Mouse (Mus musculus): ENCODE data around the gene Nkx6-2. TPM values are rescaled to one million over a fixed set of nuclear protein-coding genes. Genes with fewer than 3 reads are reported as not detected.
A peak's percentile ranks its signal among the peaks of the same experiment; 100 is the strongest.

Gene Nkx6-2
- polyA plus RNA-seq (2015; fragmentation: Nextera tagmentation; extraction: Ambion mirVana): 6.3 and 8.4 TPM in 2 replicates

DNA sequence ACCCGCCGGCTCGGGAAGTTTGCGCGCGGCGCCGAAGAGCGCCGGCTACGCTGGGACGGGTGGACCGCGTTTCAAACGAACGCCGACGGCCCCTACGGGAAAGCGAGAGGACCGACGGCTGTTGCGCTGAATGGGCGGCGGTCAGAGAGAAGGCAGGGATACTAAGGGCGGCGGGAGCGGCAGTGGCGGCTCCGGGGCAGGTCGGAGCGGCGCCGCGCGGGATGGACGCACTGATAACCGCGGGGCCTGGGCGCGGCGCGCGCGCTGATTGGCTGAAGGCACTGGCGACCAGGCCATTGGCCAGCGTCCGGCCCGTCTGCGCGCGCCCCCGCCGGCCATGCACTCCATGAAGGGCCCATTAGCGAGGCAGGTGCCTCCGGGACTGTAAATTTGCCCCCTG, at the start of gene Nkx6-2:
TSS of gene Nkx6-2 (minus strand) at position 203 of the 400 bp plus-strand sequence.
- WGBS: 2% methylated on average over 55 of the region's 56 CpGs
- H3K9ac ChIP-seq (ENCODE audit: low read length): peak within 1 kb of the TSS; percentile 48
- DNase-seq (ENCODE audit: low spot score): peak; percentile 78

DNA sequence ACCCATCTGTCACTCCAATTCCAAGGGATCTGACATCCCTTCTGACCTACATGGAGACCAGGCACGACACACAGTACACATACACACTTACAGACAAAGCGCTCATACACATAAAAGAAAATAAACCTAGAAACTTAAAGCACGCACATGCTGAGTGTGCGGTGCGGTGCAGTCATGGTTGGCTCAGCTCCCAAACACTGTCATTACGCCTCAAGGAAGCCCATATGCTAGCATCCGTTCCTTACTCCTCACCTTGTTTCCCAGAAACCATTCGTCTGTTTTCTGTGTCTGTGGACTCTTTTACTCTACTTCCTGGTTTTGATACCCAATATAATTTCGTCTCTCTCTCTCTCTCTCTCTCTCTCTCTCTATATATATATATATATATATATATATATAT, 42.6 kb upstream of the Nkx6-2 start:
- no peaks in the 10 kb centered on the region for H3K4me1 ChIP-seq (replicated peaks; ENCODE audit: control insufficient read depth, insufficient read depth)
- H3K4me2 ChIP-seq (replicated peaks; ENCODE audit: low read depth): no peak overlapping the region
- H3K9ac ChIP-seq (ENCODE audit: low read length): no peak overlapping the region
- no peak for TF ChIP-seq EP300 (optimal IDR thresholded peaks at IDR 0.05)
- TF ChIP-seq CTCF (IDR thresholded peaks at IDR 0.05; ENCODE audit: low read depth): no peak
- H3K27me3 ChIP-seq (ENCODE audit: control insufficient read depth, insufficient read depth, low read length): no peaks in the 10 kb centered on the region
- H3K27ac ChIP-seq (replicated peaks): no peak overlapping the region
- 70% methylated on average over 9 of the region's 9 CpGs for WGBS
- DNase-seq (ENCODE audit: low spot score) (no peak), ATAC-seq (ENCODE audit: low FRiP score, low TSS enrichment) (no peak)
- no peaks in the 10 kb centered on the region for H3K36me3 ChIP-seq (ENCODE audit: control insufficient read depth, insufficient read depth, low read length)
- no peaks in the 10 kb centered on the region for H3K9me3 ChIP-seq (ENCODE audit: control insufficient read depth, low read length)
- no peak overlapping the region for H3K4me3 ChIP-seq (ENCODE audit: low read depth, low read length)

More for the DNA sequence above, at the start of gene Nkx6-2:
- Histone ChIP-seq H3K9me3 (ENCODE audit: control insufficient read depth, low read length) (no peaks in the 10 kb centered on the region), H3K4me3 (ENCODE audit: low read depth, low read length) (peak within 1 kb of the TSS; percentile 39), H3K27me3 (ENCODE audit: control insufficient read depth, insufficient read depth, low read length) (peaks cover 29% of the 10 kb centered on the region; the same call in 1 of the 2 replicates), H3K4me1 (replicated peaks; ENCODE audit: control insufficient read depth, insufficient read depth) (0 out of 2 replicates have a peak, but pooled peaks cover 2% of the 10 kb centered on the region), H3K27ac (replicated peaks) (peak within 1 kb of the TSS; percentile 49; the same call in 1 of the 2 replicates), H3K36me3 (ENCODE audit: control insufficient read depth, insufficient read depth, low read length) (peaks cover 7% of the 10 kb centered on the region), H3K4me2 (replicated peaks; ENCODE audit: low read depth) (peak within 1 kb of the TSS; percentile 50)
- TF ChIP-seq EP300 (optimal IDR thresholded peaks at IDR 0.05): no peak
- TF ChIP-seq CTCF (IDR thresholded peaks at IDR 0.05; ENCODE audit: low read depth): no peak
- peak; percentile 70 for ATAC-seq (ENCODE audit: low FRiP score, low TSS enrichment)

DNA sequence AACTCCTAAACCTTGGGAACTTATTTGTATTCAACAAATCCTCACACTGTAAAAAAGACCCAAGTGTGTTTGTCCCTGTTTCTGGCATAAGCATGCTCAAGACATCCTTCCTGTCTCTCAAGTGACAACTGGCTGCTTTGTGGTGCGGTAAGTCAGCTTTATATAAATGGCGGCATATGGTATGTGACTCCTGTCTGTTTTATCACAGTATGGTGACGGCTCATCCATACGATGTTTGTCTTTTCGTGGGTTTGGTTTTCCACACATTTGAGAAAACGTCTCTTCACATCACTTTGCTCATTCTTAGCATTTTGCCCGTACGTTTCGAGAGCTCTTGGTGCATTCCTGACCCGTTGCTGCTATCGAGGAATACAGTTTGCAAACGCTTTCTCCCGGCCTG, 40.0 kb upstream of the Nkx6-2 start:
- Histone ChIP-seq H3K9ac (ENCODE audit: low read length) (no peak overlapping the region), H3K4me1 (replicated peaks; ENCODE audit: control insufficient read depth, insufficient read depth) (no peaks in the 10 kb centered on the region), H3K36me3 (ENCODE audit: control insufficient read depth, insufficient read depth, low read length) (no peaks in the 10 kb centered on the region), H3K27ac (replicated peaks) (no peak overlapping the region), H3K4me2 (replicated peaks; ENCODE audit: low read depth) (no peak overlapping the region), H3K9me3 (ENCODE audit: control insufficient read depth, low read length) (no peaks in the 10 kb centered on the region), H3K4me3 (ENCODE audit: low read depth, low read length) (no peak overlapping the region), H3K27me3 (ENCODE audit: control insufficient read depth, insufficient read depth, low read length) (no peaks in the 10 kb centered on the region)
- TF ChIP-seq EP300 (optimal IDR thresholded peaks at IDR 0.05): no peak
- no peak for TF ChIP-seq CTCF (IDR thresholded peaks at IDR 0.05; ENCODE audit: low read depth)
- 76% methylated on average over 13 of the region's 13 CpGs for WGBS
- ATAC-seq (ENCODE audit: low FRiP score, low TSS enrichment): no peak
- DNase-seq (ENCODE audit: low spot score): no peak

DNA sequence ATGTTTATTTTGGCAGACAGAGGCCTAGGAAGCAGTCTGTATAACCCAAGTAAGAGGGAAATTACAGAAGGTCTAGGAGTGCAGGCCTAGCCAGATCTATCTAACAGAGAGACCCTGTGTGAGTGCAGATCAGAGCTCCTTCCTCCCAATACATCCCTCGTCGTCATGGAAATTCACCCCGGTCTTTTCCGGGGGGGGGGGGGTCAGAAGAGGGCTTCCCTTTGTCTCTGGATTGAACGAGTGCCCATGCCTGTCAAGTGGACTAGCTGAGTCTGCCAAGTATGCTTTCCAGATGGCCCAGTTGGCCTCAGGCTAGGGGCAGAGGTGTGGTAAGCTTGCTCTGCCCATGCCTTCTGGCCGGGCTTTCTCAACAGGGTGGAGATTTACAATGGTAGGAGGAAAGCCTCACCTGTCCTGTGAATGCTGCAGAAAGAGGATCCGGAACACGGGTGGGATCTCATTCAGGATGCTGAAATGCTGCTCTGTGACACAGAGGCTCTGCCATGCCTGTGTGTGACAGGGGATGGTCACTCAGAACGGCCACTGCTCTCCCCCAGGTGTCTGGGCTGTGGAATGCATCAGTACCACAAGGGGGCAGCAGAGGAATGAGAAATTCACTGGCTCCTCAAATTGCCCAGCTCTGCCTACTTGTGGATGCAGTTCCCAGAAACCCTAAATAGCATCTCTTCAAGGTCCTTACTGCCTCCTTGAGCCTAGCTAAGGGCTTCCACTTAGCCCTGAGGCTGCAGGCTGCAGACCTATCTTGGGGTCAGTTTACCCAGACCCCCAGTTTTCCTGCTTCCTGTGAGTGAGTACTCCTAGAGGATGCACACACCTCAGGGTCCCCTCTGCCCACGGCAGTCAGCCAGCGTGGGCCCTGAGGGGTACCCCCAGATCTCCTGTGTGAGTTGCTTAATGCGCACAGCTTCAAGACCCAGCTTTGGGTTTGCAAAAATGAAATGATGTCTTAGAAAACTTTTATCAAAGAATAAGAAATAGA, 33.5 kb upstream of the Nkx6-2 start:
- H3K4me2 ChIP-seq (replicated peaks; ENCODE audit: low read depth): no peak overlapping the region
- H3K36me3 ChIP-seq (ENCODE audit: control insufficient read depth, insufficient read depth, low read length): no peaks in the 10 kb centered on the region
- H3K9me3 ChIP-seq (ENCODE audit: control insufficient read depth, low read length): no peaks in the 10 kb centered on the region
- 59% methylated on average over 12 of the region's 12 CpGs for WGBS
- no peak overlapping the region for H3K4me3 ChIP-seq (ENCODE audit: low read depth, low read length)
- H3K27me3 ChIP-seq (ENCODE audit: control insufficient read depth, insufficient read depth, low read length): no peaks in the 10 kb centered on the region
- no peak overlapping the region for H3K27ac ChIP-seq (replicated peaks)
- 0 out of 2 replicates have a peak, but pooled peaks have one; percentile 43 for ATAC-seq (ENCODE audit: low FRiP score, low TSS enrichment)
- H3K9ac ChIP-seq (ENCODE audit: low read length): no peak overlapping the region
- H3K4me1 ChIP-seq (replicated peaks; ENCODE audit: control insufficient read depth, insufficient read depth): no peaks in the 10 kb centered on the region
- DNase-seq (ENCODE audit: low spot score): peak; percentile 72
- peak; percentile 88 for TF ChIP-seq CTCF (IDR thresholded peaks at IDR 0.05; ENCODE audit: low read depth)
- TF ChIP-seq EP300 (optimal IDR thresholded peaks at IDR 0.05): no peak

DNA sequence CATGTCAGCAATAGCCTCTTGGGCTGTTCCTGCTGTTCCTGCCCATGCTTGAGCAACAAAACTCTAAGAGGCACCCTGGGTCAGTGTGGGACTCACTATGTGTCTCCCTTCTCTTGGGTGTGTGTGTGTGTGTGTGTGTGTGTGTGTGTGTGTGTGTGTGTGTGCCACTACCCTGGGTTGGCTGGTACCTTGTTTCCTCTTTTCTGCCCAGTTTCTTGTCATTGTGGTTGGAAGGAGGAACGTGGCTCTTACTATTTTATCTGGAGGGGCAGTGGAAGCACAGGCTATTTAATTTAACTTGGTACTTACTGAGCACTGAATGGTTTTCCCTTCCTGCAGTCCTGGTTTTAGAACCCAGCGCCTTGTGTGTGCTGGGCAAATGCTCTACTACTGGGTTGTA, 27.7 kb upstream of the Nkx6-2 start:
- TF ChIP-seq EP300 (optimal IDR thresholded peaks at IDR 0.05) (no peak), CTCF (IDR thresholded peaks at IDR 0.05; ENCODE audit: low read depth) (no peak)
- no peak for ATAC-seq (ENCODE audit: low FRiP score, low TSS enrichment)
- 80% methylated on average over 2 of the region's 2 CpGs for WGBS

DNA sequence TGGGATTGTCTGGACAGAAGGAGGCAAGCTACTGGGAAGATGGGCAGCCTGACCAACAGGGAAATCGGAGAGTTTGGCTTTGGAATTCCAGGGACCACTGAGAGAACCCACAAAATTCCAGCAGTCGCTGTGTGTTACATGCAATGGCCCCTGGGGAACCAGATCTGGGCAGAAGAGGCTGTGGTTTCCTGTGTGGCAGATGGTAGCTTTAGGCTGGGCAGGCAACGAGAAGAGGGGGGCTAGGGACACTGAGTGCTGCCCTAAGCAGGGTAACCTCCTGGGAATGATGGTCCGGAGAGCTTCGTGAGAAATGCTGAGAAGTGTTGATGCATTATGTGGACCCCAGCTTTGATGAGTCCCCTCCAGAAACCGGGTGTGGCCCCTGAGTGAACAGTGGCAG, 13.3 kb upstream of the Nkx6-2 start:
- no peaks in the 10 kb centered on the region for H3K27me3 ChIP-seq (ENCODE audit: control insufficient read depth, insufficient read depth, low read length)
- H3K27ac ChIP-seq (replicated peaks): no peak overlapping the region
- H3K9me3 ChIP-seq (ENCODE audit: control insufficient read depth, low read length): no peaks in the 10 kb centered on the region
- no peak overlapping the region for H3K9ac ChIP-seq (ENCODE audit: low read length)
- no peak overlapping the region for H3K4me2 ChIP-seq (replicated peaks; ENCODE audit: low read depth)
- DNase-seq (ENCODE audit: low spot score) (no peak), ATAC-seq (ENCODE audit: low FRiP score, low TSS enrichment) (no peak)
- 54% methylated on average over 6 of the region's 6 CpGs for WGBS
- H3K4me3 ChIP-seq (ENCODE audit: low read depth, low read length): no peak overlapping the region
- TF ChIP-seq CTCF (IDR thresholded peaks at IDR 0.05; ENCODE audit: low read depth) (no peak), EP300 (optimal IDR thresholded peaks at IDR 0.05) (no peak)
- no peaks in the 10 kb centered on the region for H3K4me1 ChIP-seq (replicated peaks; ENCODE audit: control insufficient read depth, insufficient read depth)
- no peaks in the 10 kb centered on the region for H3K36me3 ChIP-seq (ENCODE audit: control insufficient read depth, insufficient read depth, low read length)

More for the DNA sequence above, 27.7 kb upstream of the Nkx6-2 start:
- Histone ChIP-seq H3K4me2 (replicated peaks; ENCODE audit: low read depth) (no peak overlapping the region), H3K36me3 (ENCODE audit: control insufficient read depth, insufficient read depth, low read length) (no peaks in the 10 kb centered on the region), H3K27ac (replicated peaks) (no peak overlapping the region), H3K9ac (ENCODE audit: low read length) (no peak overlapping the region), H3K9me3 (ENCODE audit: control insufficient read depth, low read length) (no peaks in the 10 kb centered on the region), H3K4me3 (ENCODE audit: low read depth, low read length) (no peak overlapping the region), H3K27me3 (ENCODE audit: control insufficient read depth, insufficient read depth, low read length) (no peaks in the 10 kb centered on the region), H3K4me1 (replicated peaks; ENCODE audit: control insufficient read depth, insufficient read depth) (no peaks in the 10 kb centered on the region)
- no peak for DNase-seq (ENCODE audit: low spot score)
